Mouse (Mus musculus) c-Kit-negative CD71-positive TER-119-positive erythroid progenitor cells, embryonic 14.5 days (primary cell): ENCODE results near the gene Zfp286.

Experiments
- DNase-seq: peaks from one replicate; pipeline ENCODE4 v3.0.0-alpha.2; 2013; ENCODE audit warnings: low read depth, low spot score

The Zfp286 gene

GRCm38 (mm10) chr11:62706141-62706540 lies 83.1 kb downstream of the Zfp286 start:
- no peak for DNase-seq
